Mouse (Mus musculus): ENCODE measurements around the gene Olfr406. TPM values are rescaled to one million over a fixed set of nuclear protein-coding genes. Genes with fewer than 3 reads are reported as not detected.

Gene Olfr406
- total RNA-seq (2023; ENCODE audit: inconsistent age) = not detected in 4 replicates

DNA sequence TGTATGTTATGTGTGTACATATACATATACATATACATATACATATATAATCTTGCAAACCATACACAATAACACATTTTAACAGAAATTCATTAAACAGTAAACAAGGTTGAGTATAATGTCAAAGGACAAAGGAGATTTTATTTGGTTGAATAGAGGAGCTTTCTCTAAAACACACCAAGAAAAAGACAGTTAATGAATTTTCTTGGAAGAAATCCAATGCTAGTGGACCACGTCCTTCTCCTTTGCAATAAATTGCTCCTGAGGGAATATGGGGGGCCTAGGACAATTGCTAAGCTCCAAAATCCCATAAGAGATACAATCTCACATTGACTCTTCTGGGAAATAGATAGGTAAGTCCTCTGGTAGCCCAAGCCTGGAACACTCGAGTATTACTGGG lies at the start of gene Olfr406:
Olfr406 (plus strand) TSS at position 301 of the 400 bp plus-strand sequence.

DNA sequence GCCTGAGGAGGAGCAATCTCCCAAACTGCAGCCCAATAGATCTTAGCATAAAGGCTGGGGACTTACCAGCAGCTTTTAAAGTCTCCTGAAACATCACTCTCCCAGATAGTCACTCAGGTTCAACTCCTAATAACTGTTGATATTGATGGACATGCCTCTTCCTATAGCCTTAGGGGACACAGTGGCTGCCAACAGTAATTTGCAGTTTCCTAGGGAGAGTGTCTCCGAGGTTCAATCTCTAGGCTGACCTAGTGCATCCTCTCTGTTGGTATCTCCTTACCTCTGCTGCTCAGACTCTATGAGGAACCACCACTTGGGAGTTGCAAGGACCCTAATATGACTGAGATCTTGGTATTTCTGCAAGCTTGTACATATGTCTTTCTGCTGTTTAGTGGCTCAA lies 48.3 kb upstream of the Olfr406 start, which contains the start of gene Olfr43:
Olfr43 (minus strand) TSS at position 101 of the 400 bp plus-strand sequence.

DNA sequence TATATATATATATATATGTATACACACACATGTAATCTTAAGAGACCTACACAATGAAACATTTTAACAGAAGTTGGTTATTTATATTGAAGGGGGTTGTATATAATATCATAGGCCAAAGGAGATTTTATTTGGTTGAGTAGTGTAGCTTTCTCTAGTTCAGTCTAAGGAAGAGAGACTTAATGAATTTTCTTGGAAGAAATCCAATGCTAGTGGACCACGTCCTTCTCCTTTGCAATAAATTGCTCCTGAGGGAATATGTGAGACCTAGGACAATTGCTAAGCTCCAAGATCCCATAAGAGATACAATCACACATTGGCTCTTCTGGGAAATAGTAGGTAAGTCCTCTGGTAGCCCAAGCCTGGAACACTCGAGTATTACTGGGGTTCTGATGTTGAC lies 23.8 kb downstream of the Olfr406 start, which contains the start of gene Olfr59:
Olfr59 (plus strand) TSS at position 301 of the 400 bp plus-strand sequence.

Other genes with a start within 250 kb of the Olfr406 start
- gene Olfr139, start 203.3 kb upstream of the Olfr406 start, total RNA-seq (2023; ENCODE audit: inconsistent age) = not detected in 4 replicates
- gene Olfr399, start 203.2 kb upstream of the Olfr406 start, total RNA-seq (2023; ENCODE audit: inconsistent age) = not detected in 4 replicates
- not detected in 4 replicates for gene Zfp616, start 189.9 kb upstream of the Olfr406 start, total RNA-seq (2023; ENCODE audit: inconsistent age)
- gene Olfr401, start 146.1 kb upstream of the Olfr406 start, total RNA-seq (2023; ENCODE audit: inconsistent age) = not detected in 4 replicates
- gene Olfr402, start 106.3 kb upstream of the Olfr406 start, total RNA-seq (2023; ENCODE audit: inconsistent age) = not detected in 4 replicates
- not detected in 4 replicates for gene Olfr403, start 73.6 kb upstream of the Olfr406 start, total RNA-seq (2023; ENCODE audit: inconsistent age)
- gene Olfr43, start 48.4 kb upstream of the Olfr406 start, total RNA-seq (2023; ENCODE audit: inconsistent age) = not detected in 4 replicates
- not detected in 4 replicates for gene Olfr59, start 23.9 kb downstream of the Olfr406 start, total RNA-seq (2023; ENCODE audit: inconsistent age)
- not detected in 4 replicates for gene Olfr410, start 78.2 kb downstream of the Olfr406 start, total RNA-seq (2023; ENCODE audit: inconsistent age)
- not detected in 4 replicates for gene Olfr411, start 92.8 kb downstream of the Olfr406 start, total RNA-seq (2023; ENCODE audit: inconsistent age)
- not detected in 4 replicates for gene Olfr412, start 102.3 kb downstream of the Olfr406 start, total RNA-seq (2023; ENCODE audit: inconsistent age)